Mouse (Mus musculus) cerebellum, postnatal 4 days (tissue): ENCODE results near the gene Ank3.

ENCODE experiments used
- DNase-seq, 2 experiments: peaks; one replicate each; pipeline ENCODE4 v3.0.0; 2022; ENCODE audit warnings: low spot score in 2 of 2, mixed read lengths in 1 of 2

The Ank3 gene

DNA sequence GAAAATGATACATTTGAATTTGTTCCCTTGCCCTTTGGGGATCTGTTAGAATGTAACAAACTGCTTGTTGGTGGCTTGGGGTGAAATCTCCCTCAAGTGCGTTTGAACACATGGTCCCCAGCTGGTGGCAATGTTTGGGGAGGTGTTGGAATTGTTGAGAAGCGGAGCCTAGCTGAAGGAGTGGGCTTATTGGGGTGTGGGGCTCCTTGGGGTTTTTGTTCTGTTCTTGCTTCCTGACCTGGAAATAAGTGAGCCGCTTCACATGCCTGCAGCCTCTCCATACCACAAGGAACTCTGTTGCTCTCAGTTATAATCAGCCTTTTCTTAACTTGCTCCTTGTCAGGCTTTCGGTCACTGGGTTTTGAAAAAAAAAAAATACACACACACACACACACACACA lies 73.3 kb downstream of the Ank3 start:
- no peak for DNase-seq

DNA sequence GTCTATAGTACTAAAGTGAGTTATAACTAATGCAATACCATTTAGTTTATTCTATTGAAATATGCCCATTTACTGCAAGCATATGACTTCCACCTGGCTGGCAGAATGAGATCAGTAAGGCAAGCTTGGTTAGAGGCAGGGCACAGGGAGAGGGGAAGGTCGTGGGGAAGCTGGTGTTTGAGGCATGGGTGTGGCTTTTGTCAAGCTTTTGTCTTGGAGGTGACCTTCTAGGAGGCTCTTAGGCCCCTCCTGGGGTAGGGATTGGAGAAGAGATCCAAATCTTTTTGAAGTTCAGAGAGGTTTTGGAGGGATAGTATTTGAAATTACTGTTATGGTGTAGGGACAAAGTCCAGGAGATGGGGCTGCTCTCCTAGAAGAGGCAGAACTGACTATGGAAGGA lies 78.3 kb downstream of the Ank3 start:
- no peak for DNase-seq

DNA sequence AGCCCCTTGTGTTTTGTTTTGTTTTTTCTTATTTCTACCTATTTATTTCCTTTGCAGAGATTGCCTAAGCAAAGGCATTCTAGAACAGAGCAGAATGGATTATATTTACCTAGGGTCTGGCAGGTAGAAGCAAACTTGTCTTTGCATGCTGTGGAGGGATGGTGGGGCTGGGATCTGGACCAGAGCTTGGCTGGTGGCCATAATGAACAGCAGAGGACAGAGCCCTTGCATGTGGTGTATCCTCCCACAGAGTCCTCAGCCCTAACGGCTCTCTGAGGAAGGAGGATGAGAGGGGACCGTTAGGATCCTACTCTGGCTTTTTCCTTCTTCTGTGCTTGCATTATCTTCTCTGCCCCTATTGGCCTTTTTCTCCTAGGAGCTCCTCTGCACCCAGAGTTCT lies 79.1 kb downstream of the Ank3 start:
- no peak for DNase-seq

DNA sequence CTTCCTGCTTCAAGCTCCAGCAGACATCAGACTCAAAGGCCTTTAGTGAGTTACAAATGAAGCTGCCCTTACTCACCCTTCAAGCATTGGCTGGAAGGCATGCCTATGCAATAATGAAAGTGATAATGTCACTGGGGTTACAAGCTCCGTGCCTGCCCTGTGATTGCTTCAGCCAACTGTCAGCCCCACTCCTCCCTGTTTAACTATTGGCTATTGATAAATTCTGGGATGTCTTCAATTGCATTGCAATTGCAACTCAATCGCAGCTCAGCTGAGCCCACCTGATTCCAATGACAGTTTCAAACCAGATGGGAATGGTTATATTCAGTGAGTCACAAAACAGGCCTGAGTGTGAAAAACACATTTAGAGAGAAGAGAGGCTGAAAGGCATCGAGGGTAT lies 80.3 kb downstream of the Ank3 start:
- no peak for DNase-seq

DNA sequence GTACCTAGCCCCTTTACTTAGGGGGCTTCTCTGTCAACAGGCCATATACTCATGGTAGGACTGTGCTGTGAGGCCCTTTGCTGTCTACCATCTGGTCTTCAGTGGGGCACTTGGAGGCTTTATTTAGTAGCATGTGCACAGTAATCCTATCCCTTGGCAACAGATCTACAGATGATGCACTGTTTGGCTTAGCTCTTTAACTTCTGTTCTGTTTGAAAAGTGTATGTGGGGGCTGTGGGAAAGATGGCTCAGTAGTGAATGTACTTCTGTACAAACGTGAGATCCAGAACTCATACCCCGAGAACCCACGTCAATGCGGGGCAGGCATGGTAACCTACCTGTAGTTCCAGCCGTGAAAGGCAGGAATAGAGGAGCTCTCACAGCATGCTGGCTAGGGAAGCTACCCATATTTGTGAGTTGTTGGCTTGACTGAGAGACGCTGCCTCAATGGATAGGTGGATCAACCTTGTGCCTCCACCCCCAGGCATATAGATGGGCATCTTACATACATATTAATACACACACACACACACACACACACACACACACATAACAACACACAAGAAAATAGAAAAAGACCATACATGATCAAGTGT lies 86.7 kb downstream of the Ank3 start:
- no peak for DNase-seq

DNA sequence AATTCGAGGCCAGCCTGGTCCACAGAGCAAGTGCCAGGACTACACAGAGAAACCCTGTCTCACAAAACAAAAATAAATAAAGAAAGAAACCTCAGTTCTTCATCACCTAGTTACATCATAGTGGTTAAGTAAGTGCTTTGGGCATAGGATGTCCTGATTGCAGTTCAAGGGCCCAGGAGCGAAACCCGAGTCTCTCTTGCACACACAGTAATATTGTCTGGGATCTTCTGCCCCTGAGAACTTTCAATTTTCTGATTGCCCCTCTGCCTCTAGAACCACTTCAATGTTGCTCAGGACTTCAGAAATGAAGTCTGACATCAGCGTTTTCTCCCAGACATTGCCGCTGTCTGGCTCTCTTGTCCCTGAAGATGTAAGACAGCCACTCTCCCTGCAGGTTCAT lies 91.6 kb downstream of the Ank3 start:
- DNase-seq = no peak

DNA sequence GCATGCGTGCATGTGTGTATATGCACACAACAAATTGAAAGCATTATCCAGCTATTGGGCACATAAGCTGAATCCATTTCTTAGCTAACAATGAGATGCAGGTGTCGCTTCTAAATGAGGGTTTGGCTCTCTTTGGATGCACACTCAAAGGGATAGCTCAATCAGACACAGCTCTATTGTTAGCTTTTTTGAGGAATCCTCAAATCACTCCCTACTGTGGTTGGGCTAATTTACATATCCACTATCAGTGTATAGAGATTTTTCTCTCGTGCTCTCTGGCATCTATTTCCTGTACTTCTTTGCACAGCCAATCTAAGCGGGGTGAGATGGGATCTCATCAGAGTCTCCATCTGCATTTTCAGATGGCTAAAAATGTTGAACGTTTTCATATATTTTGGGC lies 93.4 kb downstream of the Ank3 start:
- DNase-seq = no peak

DNA sequence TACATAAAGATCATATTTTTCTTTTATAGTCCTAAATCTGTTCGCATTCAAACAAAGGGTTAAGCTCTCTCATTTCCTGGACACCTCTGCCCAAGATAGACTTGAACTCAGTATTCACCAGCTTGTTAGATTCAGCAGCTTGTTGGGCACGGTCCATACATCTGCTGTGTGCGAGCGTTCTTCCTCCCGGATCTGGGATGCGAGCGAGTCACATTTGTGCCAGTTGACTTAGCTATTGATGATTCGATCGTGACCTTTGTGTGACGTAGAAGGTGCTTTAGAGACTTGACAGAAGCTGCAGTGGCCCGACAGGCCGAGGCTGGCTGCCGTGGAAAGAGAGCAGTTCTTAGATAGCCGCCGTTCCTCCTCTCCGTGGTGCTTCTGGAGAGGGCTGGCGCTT lies 98.8 kb downstream of the Ank3 start:
- DNase-seq = no peak

DNA sequence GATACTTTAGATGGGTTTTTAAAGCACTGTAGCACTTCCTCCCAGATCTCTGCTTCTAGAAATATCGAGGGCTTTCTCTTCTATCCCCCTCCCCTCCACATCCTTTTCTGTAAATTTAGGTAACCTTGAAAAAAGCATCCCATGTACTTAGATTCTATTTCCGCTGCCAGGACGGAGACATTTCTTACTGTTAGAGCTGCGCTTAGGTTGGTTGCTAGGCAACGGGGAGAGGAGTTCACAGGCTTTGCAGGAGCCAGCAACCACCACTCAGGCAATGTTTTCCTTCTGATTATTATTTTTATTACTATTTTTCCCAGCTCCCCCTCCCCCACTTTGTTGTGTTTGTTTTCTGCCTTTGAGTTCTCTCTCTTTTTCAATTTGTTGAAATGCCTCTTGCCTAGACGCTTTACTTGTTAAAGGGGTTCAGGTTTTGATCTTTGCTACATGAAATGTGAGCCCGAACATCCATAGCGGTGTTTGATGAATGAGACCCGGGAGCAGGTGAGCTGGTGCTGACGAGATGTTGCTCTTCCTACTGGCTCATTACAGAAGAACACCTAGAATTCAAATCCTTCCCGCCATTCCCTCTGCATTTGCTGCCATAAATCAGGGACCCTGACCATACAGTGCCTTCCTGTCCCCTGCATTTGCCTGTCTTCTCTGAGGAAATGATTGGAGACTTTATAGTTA lies 101.7 kb downstream of the Ank3 start:
- no peak for DNase-seq

DNA sequence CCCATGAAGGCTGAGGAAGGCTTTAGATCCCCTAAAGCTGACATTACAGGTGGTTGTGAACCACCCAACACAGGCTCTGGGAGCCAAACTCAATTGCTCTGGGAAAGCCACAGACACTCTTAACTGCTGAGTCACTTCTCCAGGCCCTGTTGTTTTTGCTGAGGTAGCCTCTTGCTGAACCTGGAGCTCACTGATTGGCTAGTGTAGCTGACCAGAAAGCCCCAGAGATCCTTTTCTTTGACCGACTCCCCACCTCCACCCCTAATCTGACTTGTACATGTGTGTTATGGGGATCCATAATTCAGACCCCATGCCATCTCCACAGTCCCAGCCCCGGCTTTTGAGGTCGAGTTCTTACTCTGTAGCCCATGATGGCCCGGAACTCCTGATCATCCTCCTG lies 105.2 kb downstream of the Ank3 start:
- no peak for DNase-seq

DNA sequence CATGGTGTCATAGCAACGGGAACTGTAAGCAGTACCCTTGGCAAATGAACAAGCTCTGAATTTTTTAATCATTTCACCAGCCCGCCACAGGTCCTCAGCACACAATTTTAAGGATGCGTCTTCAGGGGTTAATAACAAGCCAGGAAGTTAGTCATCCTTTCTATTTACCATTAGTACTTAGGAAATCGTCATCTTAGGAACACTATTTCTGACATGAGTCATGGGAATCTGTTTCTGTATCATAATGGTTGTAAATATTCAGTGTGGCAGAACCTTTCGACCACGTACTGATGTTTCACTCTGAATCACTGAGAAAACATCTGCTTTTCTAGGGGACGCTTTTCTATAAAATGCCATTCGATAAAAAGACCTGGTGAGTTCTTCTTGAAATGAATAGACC lies 109.1 kb downstream of the Ank3 start:
- DNase-seq = no peak

DNA sequence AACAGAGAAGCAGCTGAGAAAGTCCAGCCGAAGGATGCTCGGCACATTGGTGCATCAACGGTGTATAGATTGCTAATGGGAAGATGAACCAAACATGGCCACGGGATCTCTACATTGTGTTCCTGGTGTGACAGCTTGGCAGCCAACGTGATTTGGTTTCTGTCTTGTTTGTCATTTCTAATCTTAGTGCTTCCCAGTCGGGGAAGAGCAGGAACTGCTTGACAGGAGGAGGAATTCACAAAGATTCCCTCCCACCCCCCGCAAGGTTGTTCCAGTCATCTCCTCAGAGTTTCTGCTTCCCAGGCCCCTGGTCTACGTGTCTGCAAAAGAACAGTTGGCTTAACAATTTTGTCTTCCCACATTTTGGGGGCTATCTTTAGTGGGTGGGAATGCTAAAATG lies 111.8 kb downstream of the Ank3 start:
- no peak for DNase-seq

DNA sequence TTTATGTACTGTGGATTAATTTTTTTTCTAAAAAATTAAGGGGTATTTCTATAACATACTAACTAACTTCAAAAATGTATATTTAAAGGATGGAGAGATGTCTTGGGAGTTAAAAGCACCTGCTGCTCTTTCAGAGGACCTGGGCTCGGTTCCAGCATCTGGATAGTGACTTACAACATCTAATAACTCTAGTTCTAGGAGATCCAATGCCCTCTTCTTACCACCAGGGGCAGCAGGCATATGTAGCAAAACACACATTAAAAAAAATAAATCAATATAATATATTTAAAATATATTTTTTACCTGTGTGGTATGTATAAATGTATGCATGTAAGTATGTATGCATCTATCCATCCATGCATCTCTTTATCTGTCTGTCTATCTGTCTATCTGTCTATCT lies 112.7 kb downstream of the Ank3 start:
- DNase-seq = no peak

DNA sequence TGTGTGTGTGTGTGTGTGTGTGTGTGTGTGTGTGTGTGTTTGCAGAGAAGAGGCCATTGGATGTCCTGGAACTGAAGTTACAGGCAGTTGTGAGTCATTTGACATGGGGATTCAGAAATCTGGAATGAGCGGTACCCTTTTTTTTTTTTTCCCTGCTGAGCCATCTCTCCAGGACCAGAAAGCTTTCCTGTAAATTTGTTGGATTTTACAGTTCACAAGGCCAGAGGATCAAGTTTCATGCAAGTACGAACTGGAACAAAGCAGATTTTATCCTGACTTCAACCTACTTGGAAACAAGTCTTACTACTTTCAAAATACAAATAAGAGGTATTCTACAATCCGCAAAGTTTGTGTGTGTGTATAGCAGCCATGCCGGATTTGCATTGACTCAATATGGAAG lies 123.4 kb downstream of the Ank3 start:
- DNase-seq = no peak

DNA sequence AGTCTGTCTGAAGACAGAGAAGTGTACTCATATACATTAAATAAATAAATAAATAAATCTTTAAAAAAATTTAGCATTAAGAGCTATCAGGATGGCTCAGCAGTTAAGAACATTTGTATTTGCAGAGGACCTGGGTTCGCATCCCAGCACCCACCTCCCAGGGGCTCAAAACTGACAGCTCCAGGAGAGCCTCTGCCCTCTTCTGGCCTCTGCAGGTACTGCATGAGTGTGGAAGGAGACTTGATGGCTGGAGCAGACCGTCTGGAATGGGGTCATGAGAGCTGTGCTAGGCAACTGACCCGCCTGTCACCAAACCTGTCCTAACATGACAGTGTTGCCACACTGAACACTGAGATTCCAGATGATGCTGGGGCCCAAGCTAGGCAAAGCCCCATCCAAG lies 124.6 kb downstream of the Ank3 start:
- DNase-seq = peak in 1 of 2 experiments; percentile 26

DNA sequence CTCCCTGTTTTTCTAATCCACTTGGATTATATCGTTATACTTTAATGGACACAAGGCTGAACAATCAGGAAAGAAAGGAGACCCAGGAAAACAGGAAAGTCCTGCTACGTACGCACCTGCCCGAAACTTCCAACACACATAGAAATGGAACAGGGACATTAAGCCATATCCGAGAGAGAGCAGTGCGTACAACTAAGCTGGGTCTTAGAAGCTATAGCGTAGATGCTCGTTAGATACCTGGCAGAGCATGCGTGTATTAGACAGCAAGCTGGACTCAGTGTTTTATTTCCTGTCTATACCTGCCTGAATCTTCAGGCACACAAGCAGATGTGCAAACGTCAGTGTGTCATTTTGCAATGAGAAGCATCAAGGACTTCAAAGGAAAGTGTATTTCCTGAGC lies 128.7 kb downstream of the Ank3 start:
- no peak for DNase-seq

DNA sequence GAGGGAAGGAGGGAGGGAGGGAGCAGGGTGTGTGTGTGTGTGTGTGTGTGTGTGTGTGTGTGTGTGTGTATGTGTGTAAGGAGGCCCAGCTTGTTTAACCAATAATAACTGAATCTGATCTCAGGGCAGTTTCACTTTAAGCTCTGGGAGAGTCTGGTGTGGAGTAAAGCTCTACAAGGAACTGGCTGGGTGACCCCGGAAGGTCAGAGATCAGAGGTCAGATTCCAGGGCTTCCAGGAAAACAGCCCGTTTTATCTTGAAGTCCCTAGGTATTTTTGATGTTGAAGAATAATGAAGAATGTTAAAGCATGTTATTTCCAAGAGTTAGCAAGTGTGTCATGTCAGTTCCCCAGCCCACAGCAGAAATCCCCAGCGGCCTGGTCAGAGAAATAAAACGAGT lies 130.2 kb downstream of the Ank3 start:
- DNase-seq = no peak

DNA sequence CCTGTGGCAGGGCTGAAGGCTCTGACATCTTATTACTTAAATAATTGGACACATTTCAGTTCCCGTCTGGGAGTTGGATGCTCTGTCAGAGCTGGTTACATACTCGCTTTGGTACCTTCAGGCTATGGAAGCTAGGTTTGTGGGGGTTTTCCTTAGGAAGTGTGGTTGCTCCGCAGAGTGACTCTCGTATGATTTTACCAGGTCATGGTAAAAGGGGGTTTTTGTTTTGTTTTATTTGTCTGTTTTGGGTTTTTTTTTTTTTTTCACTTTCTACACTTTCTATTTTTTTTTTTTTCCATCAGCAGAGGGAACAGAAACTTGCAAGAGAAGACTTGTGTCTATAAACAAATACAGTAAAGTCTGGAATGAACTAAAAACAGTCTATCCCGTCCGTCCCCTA lies 131.8 kb downstream of the Ank3 start:
- DNase-seq = no peak

DNA sequence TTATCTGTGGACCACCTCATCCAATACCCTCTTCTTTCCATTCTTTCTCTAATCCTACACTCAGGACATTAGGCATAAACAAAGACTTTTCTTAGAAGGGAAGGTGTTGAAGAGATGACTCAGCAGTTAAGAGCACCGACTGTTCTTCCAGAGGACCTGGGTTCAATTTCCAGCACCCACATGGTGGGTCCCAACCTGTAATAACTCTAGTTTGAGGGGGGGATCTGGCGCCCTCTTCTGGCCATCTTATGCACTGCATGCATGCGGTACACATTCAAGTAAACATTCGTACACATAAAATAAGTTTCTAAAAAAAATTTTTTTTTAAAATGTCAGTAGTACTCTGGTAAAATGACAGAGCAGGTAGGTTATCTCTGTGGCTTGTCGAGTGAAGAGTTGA lies 133.0 kb downstream of the Ank3 start:
- DNase-seq = no peak

DNA sequence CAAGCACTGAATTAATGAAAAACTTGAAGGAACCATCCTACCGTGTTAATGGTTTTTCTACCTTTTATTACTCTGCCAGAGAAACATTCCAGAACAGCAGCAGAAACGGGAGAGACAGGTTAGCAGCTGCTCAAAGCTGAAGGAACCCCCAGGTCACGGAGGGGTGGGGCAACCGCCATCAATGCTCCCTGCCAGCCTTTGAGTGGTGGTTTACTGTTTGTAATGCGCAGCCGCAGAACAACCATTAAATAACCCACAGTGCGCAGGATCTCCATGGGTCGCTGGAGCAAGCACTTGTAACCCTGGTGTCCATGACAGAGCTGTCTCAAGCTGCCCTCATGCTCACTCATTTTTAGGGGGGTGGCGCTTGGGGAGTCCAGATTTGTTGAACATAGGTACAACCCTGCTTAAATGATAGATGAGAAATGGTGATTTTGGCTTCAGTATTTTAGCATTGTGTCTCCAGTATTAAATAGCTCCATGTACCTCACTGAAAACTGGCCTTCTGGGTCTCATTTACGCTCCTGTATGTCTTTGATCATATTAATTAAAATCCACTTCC lies 133.7 kb downstream of the Ank3 start:
- DNase-seq = no peak

DNA sequence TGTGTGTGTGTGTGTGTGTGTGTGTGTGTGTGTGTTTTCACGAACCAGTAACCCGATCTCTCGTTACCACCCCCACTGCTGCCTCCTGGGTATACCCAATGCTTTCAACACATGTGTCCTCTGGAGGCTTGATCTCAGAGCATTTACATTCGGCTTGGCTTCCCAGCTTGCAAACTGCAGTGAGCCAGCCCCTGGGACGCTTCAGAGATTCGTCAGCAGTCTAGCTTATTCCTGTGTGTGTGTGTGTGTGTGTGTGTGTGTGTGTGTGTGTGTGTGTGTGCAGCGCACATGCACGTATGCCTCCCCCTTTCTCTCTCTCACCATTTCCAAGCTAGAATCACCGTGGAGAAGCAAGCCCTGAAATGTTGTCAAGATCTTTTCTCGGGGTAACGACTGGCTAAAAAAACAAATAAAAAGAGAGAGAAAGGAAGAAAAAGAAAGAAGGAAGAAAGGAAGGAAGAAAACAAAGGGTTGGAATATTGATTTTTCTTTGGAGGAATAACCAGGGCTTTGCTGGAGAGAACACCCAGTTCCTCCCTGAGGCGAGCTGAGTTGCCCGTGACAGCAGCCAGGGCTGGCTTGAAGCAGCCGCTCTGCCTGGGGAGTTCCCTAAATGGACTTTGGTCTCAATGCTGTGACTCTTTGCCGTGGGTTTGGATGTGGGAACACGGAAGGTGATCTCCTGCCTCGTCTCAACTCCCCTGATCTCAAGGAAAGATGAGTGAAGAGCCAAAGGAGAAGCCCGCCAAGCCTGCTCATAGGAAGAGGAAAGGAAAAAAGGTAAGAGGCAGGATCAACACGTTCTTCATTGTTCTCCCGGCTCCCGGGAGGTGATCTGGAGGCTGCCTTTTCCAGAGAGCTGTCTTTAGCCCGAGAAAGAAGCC lies 135.2 kb downstream of the Ank3 start:
- peak; percentile 24 to 32 for DNase-seq

DNA sequence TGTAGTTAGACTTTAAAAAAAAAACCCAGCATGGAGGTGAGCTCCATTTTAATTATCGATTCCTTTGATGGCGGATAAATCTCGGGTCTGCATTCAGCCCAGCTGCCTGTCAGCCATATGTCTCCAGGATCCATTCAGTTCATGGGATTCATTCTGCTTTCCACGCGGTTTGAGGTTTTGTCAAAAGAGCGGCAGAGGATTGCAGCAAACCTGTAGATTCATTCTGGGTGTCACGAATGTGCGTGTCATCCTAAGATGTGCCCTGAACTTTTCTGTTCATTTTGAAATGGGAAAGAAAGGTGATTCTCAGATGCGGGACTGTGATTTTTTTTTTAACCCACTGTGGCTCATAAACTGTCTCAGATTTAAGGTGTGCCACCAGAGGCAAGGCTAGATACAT lies 136.1 kb downstream of the Ank3 start:
- DNase-seq = no peak
